Mouse (Mus musculus) C2C12 (cell line): Measurements from ENCODE around the gene Ttc34. TPM values are rescaled to one million over a fixed set of nuclear protein-coding genes. Genes with fewer than 3 reads are reported as not detected.

ENCODE experiments used
- H3K27me3 ChIP-seq: one replicate; pipeline ENCODE4 v1.6.1; 2011; ENCODE audit not compliant: control insufficient read depth, insufficient read depth, insufficient read length
- H3K36me3 ChIP-seq: one replicate; pipeline ENCODE4 v1.6.1; 2011; ENCODE audit not compliant: control insufficient read depth, insufficient read depth
- H3K4me3 ChIP-seq: one replicate; pipeline ENCODE4 v1.5.1; 2011; ENCODE audit warnings: mild to moderate bottlenecking, control low read depth; ENCODE audit not compliant: poor library complexity, insufficient read depth, severe bottlenecking
- H3K79me2 ChIP-seq: one replicate; pipeline ENCODE4 v1.6.1; 2011; ENCODE audit not compliant: control insufficient read depth, insufficient read depth
- H3K79me3 ChIP-seq: one replicate; pipeline ENCODE4 v1.6.1; 2011; ENCODE audit warnings: low read depth, control low read depth
- H3ac ChIP-seq: one replicate; pipeline ENCODE3; 2011; ENCODE audit warnings: low read depth; ENCODE audit not compliant: control insufficient read depth, insufficient read length
- CEBPB ChIP-seq: IDR thresholded peaks from one replicate; pipeline ENCODE4 v1.6.1; 2011; ENCODE audit warnings: low read depth, mild to moderate bottlenecking, control low read depth, moderate library complexity
- CTCF ChIP-seq: IDR thresholded peaks from one replicate; pipeline ENCODE4 v1.5.1; 2011; ENCODE audit not compliant: control insufficient read depth, insufficient read depth, insufficient read length
- FOSL1 ChIP-seq: IDR thresholded peaks from one replicate; pipeline ENCODE4 v1.8.0; 2011; ENCODE audit warnings: mild to moderate bottlenecking, low read length; ENCODE audit not compliant: poor library complexity, insufficient read depth, severe bottlenecking
- MAX ChIP-seq: IDR thresholded peaks from one replicate; pipeline ENCODE4 v1.6.1; 2011; ENCODE audit warnings: mild to moderate bottlenecking, control low read depth
- MYOD1 ChIP-seq: IDR thresholded peaks from one replicate; pipeline ENCODE4 v1.6.1; 2011; ENCODE audit warnings: low read depth; ENCODE audit not compliant: control insufficient read depth, insufficient read length
- MYOG ChIP-seq: IDR thresholded peaks from one replicate; pipeline ENCODE4 v1.6.1; 2011; ENCODE audit not compliant: control insufficient read depth, insufficient read length; ENCODE audit errors: extremely low read depth
- USF1 ChIP-seq: IDR thresholded peaks from one replicate; pipeline ENCODE4 v1.6.1; 2011; ENCODE audit warnings: low read depth, mild to moderate bottlenecking, control low read depth, moderate library complexity
- polyA plus RNA-seq: library from polyadenylated mRNA; unstranded; fragments of >200 nt; fragmentation: generic; extraction: Trizol; gene quantifications from one replicate; pipeline ENCODE4 v1.2.1, GENCODE M21; 2012; ENCODE audit warnings: missing spikeins

The Ttc34 gene
- polyA plus RNA-seq, 1 experiment = not detected

- Histone ChIP-seq H3K79me3 (no peaks in the 10 kb centered on the region), H3K27me3 (peaks cover 28% of the 10 kb centered on the region)
Observed at GRCm38 (mm10) chr4:154857366-154858240, 20.3 kb downstream of the Ttc34 start.

GRCm38 (mm10) chr4:154858601-154859000 lies 21.3 kb downstream of the Ttc34 start:
- no peaks in the 10 kb centered on the region for H3K79me2 ChIP-seq
- peaks cover 28% of the 10 kb centered on the region for H3K27me3 ChIP-seq
- no peak overlapping the region for H3ac ChIP-seq
- H3K36me3 ChIP-seq = no peaks in the 10 kb centered on the region
- no peaks in the 10 kb centered on the region for H3K79me3 ChIP-seq
- TF ChIP-seq MYOG (no peak), MYOD1 (no peak), USF1 (no peak), FOSL1 (no peak), CEBPB (no peak), MAX (no peak), CTCF (no peak)
- no peak overlapping the region for H3K4me3 ChIP-seq

More at GRCm38 (mm10) chr4:154857366-154858240, 20.3 kb downstream of the Ttc34 start:
- no peak overlapping the region for H3K4me3 ChIP-seq
- no peaks in the 10 kb centered on the region for H3K79me2 ChIP-seq
- no peaks in the 10 kb centered on the region for H3K36me3 ChIP-seq
- TF ChIP-seq CEBPB = no peak
- TF ChIP-seq FOSL1 = no peak
- no peak for TF ChIP-seq MAX
- no peak for TF ChIP-seq MYOG
- TF ChIP-seq USF1 = no peak
- TF ChIP-seq MYOD1 = no peak
- no peak overlapping the region for H3ac ChIP-seq

GRCm38 (mm10) chr4:154861967-154862366 lies 24.7 kb downstream of the Ttc34 start:
- Histone ChIP-seq H3K27me3 (peaks cover 30% of the 10 kb centered on the region), H3K4me3 (no peak overlapping the region), H3K36me3 (no peaks in the 10 kb centered on the region), H3K79me2 (no peaks in the 10 kb centered on the region), H3K79me3 (no peaks in the 10 kb centered on the region), H3ac (no peak overlapping the region)
- TF ChIP-seq MYOG = no peak
- TF ChIP-seq CEBPB = no peak
- no peak for TF ChIP-seq CTCF
- TF ChIP-seq MYOD1 = no peak
- no peak for TF ChIP-seq MAX
- TF ChIP-seq FOSL1 = no peak
- no peak for TF ChIP-seq USF1

GRCm38 (mm10) chr4:154863436-154863935 lies 26.2 kb downstream of the Ttc34 start:
- Histone ChIP-seq H3K27me3 (peaks cover 42% of the 10 kb centered on the region), H3ac (no peak overlapping the region), H3K4me3 (no peak overlapping the region), H3K36me3 (no peaks in the 10 kb centered on the region), H3K79me3 (no peaks in the 10 kb centered on the region), H3K79me2 (no peaks in the 10 kb centered on the region)
- TF ChIP-seq CEBPB (no peak), CTCF (no peak), MYOG (no peak), MAX (no peak), USF1 (no peak), FOSL1 (no peak), MYOD1 (no peak)

GRCm38 (mm10) chr4:154864271-154864771 lies 27.1 kb downstream of the Ttc34 start:
- Histone ChIP-seq H3K79me2 (no peaks in the 10 kb centered on the region), H3ac (no peak overlapping the region), H3K79me3 (no peaks in the 10 kb centered on the region), H3K36me3 (no peaks in the 10 kb centered on the region), H3K27me3 (peaks cover 50% of the 10 kb centered on the region), H3K4me3 (no peak overlapping the region)
- no peak for TF ChIP-seq MAX
- no peak for TF ChIP-seq CEBPB
- no peak for TF ChIP-seq FOSL1
- TF ChIP-seq MYOG = no peak
- TF ChIP-seq USF1 = no peak
- TF ChIP-seq MYOD1 = no peak
- TF ChIP-seq CTCF = no peak
